Mouse (Mus musculus) intestine, embryonic 14.5 days (tissue): Measurements from ENCODE around the gene 3110082J24Rik. TPM values are rescaled to one million over a fixed set of nuclear protein-coding genes. Genes with fewer than 3 reads are reported as not detected.

Source experiments
- ATAC-seq: fragments of 200-750 bp; cut with Nextera tagmentation; replicated peaks from 2 replicates; pipeline ENCODE4 v1.8.0; 2017; ENCODE audit warnings: low read depth, moderate number of reproducible peaks, moderate TSS enrichment, moderate library complexity; ENCODE audit not compliant: low FRiP score, low TSS enrichment
- DNase-seq: peaks from one replicate; pipeline ENCODE4 v3.0.0-alpha.2; 2018; ENCODE audit warnings: low spot score
- H3K27ac ChIP-seq: fragments of 300-500 bp; sonication (generic); 2 replicates; pipeline ENCODE4 v1.5.1; 2014; ENCODE audit warnings: low read depth, mild to moderate bottlenecking, control low read depth
- H3K27me3 ChIP-seq: fragments of 300-500 bp; sonication (generic); replicated peaks from 2 replicates; pipeline ENCODE4 v1.6.1; 2014; ENCODE audit warnings: low read length, control low read depth; ENCODE audit not compliant: control insufficient read depth, insufficient read depth
- H3K36me3 ChIP-seq: fragments of 300-500 bp; sonication (generic); 2 replicates; pipeline ENCODE4 v1.6.1; 2014; ENCODE audit warnings: low read length, control low read depth; ENCODE audit not compliant: control insufficient read depth, insufficient read depth
- H3K4me1 ChIP-seq: fragments of 300-500 bp; sonication (generic); replicated peaks from 2 replicates; pipeline ENCODE4 v1.6.1; 2014; ENCODE audit warnings: low read length, control low read depth, mixed read lengths; ENCODE audit not compliant: control insufficient read depth, insufficient read depth
- H3K4me2 ChIP-seq: fragments of 300-500 bp; sonication (generic); 2 replicates; pipeline ENCODE4 v1.6.1; 2014; ENCODE audit warnings: low read length
- H3K4me3 ChIP-seq: fragments of 300-500 bp; sonication (generic); 2 replicates; pipeline ENCODE4 v1.5.1; 2014; ENCODE audit warnings: low read depth, low read length, control low read depth, mixed read lengths
- H3K9ac ChIP-seq: fragments of 300-500 bp; sonication (generic); 2 replicates; pipeline ENCODE4 v1.6.1; 2014; ENCODE audit warnings: mild to moderate bottlenecking, low read length
- H3K9me3 ChIP-seq: fragments of 300-500 bp; sonication (generic); 2 replicates; pipeline ENCODE4 v1.6.1; 2016; ENCODE audit warnings: low read length, control low read depth; ENCODE audit not compliant: control insufficient read depth
- WGBS: fragments of 180-500 bp; shearing (Covaris S2); extraction: QIAGEN DNeasy Blood & Tissue Kit; methylation state at CpG from one replicate; pipeline ENCODE4 v1.1.7; 2014; 5-methylcytosine and 5-hydroxymethylcytosine counted together
- polyA plus RNA-seq: library from polyadenylated mRNA; unstranded; fragments of >200 nt; fragmentation: Nextera tagmentation; extraction: Ambion mirVana; gene quantifications from 2 replicates; pipeline ENCODE4 v1.2.1, GENCODE M21; 2014

3110082J24Rik gene
- polyA plus RNA-seq, 1 experiment from 2014 or later = not detected

DNA sequence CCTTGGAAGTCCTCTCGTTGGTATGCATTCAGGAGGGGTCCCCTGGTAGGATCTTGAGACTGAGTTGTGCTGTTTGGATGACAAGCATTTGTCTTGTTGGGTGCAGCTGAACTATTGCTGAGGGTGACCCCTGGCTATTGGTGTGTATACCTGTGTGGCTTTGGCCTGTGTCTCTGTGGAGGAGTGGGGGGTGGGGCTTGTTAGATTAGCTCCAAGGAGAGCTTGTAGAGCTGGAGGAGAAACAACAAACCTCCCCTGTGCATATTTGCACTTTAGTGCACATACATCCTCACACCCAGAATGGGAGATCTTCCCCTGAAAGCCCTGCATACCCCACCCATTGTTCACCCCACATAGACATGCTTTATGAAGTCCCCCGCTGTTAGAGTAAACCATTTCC lies 870 bp upstream of the 3110082J24Rik start:
- Histone ChIP-seq H3K9ac (no peak overlapping the region), H3K9me3 (no peaks in the 10 kb centered on the region), H3K36me3 (no peaks in the 10 kb centered on the region), H3K27ac (no peak overlapping the region), H3K4me1 (peaks cover 29% of the 10 kb centered on the region), H3K4me2 (no peak overlapping the region), H3K27me3 (peaks cover 48% of the 10 kb centered on the region), H3K4me3 (no peak overlapping the region)
- 15% methylated on average over 2 of the region's 2 CpGs for WGBS
- peak; percentile 45 for DNase-seq
- ATAC-seq = no peak

DNA sequence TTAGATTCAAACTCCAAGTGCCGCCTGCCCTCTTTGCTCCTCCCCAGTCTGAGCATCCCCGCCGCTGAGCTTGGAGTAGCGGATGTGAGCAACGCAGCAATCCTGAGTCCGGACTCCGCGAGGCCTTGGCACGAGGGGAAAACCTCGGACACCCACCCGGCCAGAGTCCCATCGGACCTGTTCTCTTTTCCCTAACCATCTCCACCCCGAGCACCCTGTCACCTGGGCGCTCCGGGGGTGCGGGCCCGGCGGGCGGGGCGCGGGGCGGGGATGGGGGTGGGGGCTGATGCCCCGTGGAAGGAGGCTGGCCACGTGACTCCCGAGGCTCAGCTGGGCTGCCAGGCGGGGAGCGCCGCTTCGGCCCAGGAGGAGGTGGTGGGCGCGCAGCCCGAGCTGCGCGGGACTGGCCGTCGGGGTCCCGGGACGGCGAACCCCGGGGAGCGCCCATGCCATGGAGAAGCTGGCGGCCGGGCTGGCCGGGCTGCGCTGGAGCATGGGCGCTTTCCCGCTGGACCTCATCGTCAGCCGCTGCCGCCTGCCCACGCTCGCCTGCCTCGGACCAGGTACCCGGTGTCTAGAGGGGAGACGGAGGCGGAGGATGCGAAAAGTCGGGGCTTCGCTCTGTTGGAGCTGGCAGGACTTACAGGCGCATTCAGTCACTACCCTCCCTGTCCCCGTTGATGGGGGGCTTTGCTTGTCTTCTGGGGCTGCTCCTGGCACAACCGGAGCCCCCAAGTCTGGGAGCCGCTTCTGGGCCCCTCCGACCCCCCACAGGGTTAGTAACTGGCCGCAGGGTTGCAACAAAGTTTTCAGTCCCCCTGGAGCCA lies 832 bp downstream of the 3110082J24Rik start, which contains the start of gene Garem2:
Garem2 (plus strand) TSS at position 321 of the 827 bp plus-strand sequence.
- Histone ChIP-seq H3K36me3 (no peaks in the 10 kb centered on the region), H3K4me2 (peak within 1 kb of the TSS; percentile 93), H3K9ac (peak within 1 kb of the TSS; percentile 39; the same call in 1 of the 2 replicates), H3K9me3 (no peaks in the 10 kb centered on the region), H3K27ac (no peak within 1 kb of the TSS), H3K4me3 (peak within 1 kb of the TSS; percentile 47), H3K4me1 (peaks cover 12% of the 10 kb centered on the region), H3K27me3 (peaks cover 48% of the 10 kb centered on the region)
- DNase-seq (peak; percentile 72), ATAC-seq (peak; percentile 59)
- 1% methylated on average over 65 of the region's 65 CpGs for WGBS

DNA sequence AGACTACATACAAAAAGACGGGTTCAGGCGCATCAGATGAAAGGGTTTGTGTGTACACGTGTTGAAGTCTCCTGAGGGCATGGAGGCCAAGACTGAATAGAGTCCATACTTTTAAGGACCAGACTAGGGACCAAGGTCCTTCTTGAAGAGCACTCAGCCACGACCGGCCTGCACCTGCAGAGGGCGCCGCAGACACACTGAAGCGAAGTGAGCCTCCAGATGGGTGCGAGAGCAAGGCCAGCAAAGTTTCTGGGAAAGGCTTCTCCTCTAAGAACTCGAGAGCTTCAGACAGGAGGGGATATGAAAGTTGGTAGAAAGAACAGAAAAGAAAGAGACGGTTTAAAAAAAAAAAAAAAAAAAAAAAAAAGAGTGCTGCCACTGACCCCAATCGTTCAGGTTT lies 1.5 kb downstream of the 3110082J24Rik start:
- Histone ChIP-seq H3K9ac (no peak overlapping the region), H3K27me3 (peaks cover 48% of the 10 kb centered on the region), H3K4me1 (peaks cover 12% of the 10 kb centered on the region), H3K9me3 (no peaks in the 10 kb centered on the region), H3K4me3 (no peak overlapping the region), H3K4me2 (peak overlapping the region; percentile 93), H3K36me3 (no peaks in the 10 kb centered on the region), H3K27ac (no peak overlapping the region)
- WGBS = 2% methylated on average over 12 of the region's 12 CpGs
- ATAC-seq (no peak), DNase-seq (peak; percentile 72)

DNA sequence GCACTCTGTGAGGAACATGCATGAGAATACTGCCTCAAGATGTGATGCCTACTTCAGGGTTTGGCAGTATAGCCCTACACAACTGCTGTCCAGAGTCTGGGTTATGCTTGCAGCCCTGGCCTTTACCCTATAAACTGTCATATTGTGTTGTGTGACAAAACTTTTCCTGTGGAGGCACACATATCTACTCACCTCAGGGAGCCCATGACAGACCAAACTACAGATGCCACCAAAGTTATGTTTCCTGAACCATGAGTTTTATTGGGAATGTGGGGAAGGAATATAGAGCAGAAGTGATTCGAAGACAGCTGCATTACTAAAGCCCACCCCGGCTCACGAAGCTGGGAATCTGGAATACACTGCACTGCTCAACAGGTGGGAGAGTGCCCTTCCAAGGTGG lies 2.5 kb downstream of the 3110082J24Rik start:
- no peaks in the 10 kb centered on the region for H3K9me3 ChIP-seq
- H3K27ac ChIP-seq = no peak overlapping the region
- no peaks in the 10 kb centered on the region for H3K36me3 ChIP-seq
- WGBS = 83% methylated on average over 3 of the region's 3 CpGs
- no peak overlapping the region for H3K4me3 ChIP-seq
- ATAC-seq (no peak), DNase-seq (peak; percentile 24)
- H3K4me2 ChIP-seq = no peak overlapping the region
- no peak overlapping the region for H3K9ac ChIP-seq
- H3K27me3 ChIP-seq = peaks cover 48% of the 10 kb centered on the region
- peaks cover 12% of the 10 kb centered on the region for H3K4me1 ChIP-seq

DNA sequence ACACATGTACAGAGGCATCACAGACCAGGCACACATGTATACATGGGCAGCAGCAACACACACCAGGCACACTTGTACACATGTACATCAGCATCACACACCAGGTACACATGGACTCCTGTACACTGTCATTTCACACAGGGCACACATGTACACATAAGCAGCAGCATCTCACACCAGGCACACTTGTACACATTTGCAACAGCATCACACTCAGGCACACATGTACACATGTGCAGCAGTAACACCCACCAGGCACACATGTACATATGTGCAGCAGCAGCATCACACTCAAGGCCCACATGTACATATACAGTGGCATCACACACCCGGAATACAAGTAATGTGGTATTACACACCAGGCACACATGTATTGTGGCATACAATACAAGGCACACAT lies 7.6 kb downstream of the 3110082J24Rik start:
- DNase-seq = no peak
- Histone ChIP-seq H3K36me3 (no peaks in the 10 kb centered on the region), H3K9ac (no peak overlapping the region), H3K27ac (no peak overlapping the region), H3K27me3 (peaks cover 2% of the 10 kb centered on the region), H3K9me3 (no peaks in the 10 kb centered on the region), H3K4me3 (no peak overlapping the region), H3K4me1 (no peaks in the 10 kb centered on the region), H3K4me2 (no peak overlapping the region)
- WGBS = 92% methylated on average over 1 of the region's 1 CpGs
- ATAC-seq = no peak

DNA sequence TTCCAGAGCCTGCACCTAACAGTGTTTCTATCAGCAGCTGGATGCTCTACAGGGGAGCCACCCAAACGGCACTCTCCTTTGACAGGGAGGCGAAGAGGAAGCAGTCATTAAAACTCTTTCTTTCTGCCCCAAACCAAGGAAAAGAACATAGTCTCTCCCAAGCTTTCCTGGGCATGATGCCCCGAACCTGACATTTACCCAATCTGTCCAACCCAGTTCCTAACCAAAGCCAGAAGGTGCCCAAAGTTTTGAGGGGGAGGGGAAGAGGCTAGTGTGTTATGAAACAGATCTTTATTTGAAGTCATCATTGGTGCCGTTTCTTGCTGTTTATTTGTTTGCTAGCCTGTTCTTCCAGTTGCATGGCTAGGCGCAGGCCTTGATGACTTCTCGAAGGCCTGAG lies 10.2 kb downstream of the 3110082J24Rik start:
- WGBS = 63% methylated on average over 6 of the region's 6 CpGs
- H3K9ac ChIP-seq = no peak overlapping the region
- H3K4me1 ChIP-seq = no peaks in the 10 kb centered on the region
- no peaks in the 10 kb centered on the region for H3K27me3 ChIP-seq
- no peak overlapping the region for H3K4me2 ChIP-seq
- H3K36me3 ChIP-seq = no peaks in the 10 kb centered on the region
- H3K27ac ChIP-seq = no peak overlapping the region
- ATAC-seq (no peak), DNase-seq (no peak)
- H3K4me3 ChIP-seq = no peak overlapping the region
- no peaks in the 10 kb centered on the region for H3K9me3 ChIP-seq

DNA sequence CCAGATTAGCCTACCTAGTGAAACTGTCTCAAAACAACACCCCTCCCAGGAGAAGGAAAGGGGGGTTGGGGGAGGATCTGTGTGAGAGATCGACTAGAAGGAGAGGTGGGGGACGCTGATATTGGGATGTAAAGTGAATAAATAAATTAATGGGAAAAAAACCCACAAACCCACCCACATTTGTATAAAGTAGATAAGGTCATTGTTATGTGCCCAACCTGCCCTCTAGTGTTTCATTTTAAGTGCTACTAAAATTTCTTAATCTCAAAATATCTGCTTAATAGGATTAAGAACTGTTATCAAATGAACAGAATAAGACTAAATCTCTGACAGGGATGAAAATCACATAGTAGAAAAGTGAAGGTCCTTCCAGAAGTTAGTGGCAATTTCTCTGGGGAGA lies 11.5 kb downstream of the 3110082J24Rik start:
- Histone ChIP-seq H3K9me3 (no peaks in the 10 kb centered on the region), H3K36me3 (no peaks in the 10 kb centered on the region), H3K4me1 (no peaks in the 10 kb centered on the region), H3K4me3 (no peak overlapping the region), H3K27me3 (no peaks in the 10 kb centered on the region), H3K9ac (no peak overlapping the region), H3K4me2 (no peak overlapping the region), H3K27ac (no peak overlapping the region)
- 53% methylated on average over 2 of the region's 2 CpGs for WGBS
- ATAC-seq = no peak
- no peak for DNase-seq

DNA sequence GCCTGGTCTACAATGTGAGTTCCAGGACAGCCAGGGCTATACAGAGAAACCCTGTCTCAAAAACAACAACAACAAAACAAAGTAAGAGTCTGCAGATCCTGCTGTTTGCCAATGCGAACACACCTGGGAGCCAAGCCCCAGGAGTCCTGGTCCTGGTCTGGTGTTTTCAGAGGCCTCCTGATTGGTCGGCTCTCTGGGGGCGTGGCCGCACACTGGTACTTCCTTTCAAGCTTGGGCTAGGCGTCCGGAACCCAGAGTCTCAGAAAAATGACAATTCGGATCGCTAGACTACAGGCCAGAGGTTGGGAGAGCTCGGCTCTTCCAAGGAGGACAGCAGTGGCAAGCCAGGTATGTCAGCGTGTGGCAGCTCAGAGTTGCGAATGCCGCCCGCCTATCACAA lies 13.2 kb downstream of the 3110082J24Rik start:
- 48% methylated on average over 13 of the region's 13 CpGs for WGBS
- Histone ChIP-seq H3K27me3 (no peaks in the 10 kb centered on the region), H3K9ac (no peak overlapping the region), H3K27ac (no peak overlapping the region), H3K4me1 (no peaks in the 10 kb centered on the region), H3K36me3 (no peaks in the 10 kb centered on the region), H3K4me3 (no peak overlapping the region), H3K4me2 (no peak overlapping the region), H3K9me3 (no peaks in the 10 kb centered on the region)
- DNase-seq (no peak), ATAC-seq (no peak)
